Mouse (Mus musculus) kidney, embryonic 16.5 days (tissue): Measurements from ENCODE around the gene Mfsd11. TPM values are rescaled to one million over a fixed set of nuclear protein-coding genes. Genes with fewer than 3 reads are reported as not detected.

ENCODE experiments used
- ATAC-seq: fragments of 200-750 bp; cut with Nextera tagmentation; 2 replicates; pipeline ENCODE4 v1.8.0; 2017; ENCODE audit warnings: moderate TSS enrichment; ENCODE audit not compliant: low FRiP score, low TSS enrichment
- H3K27ac ChIP-seq: fragments of 300-500 bp; sonication (generic); 2 replicates; pipeline ENCODE4 v1.5.1; 2014; ENCODE audit warnings: low read length
- H3K27me3 ChIP-seq: fragments of 300-500 bp; sonication (generic); 2 replicates; pipeline ENCODE4 v1.6.1; 2014; ENCODE audit warnings: low read length, control low read depth, mixed read lengths; ENCODE audit not compliant: insufficient read depth
- H3K36me3 ChIP-seq: fragments of 300-500 bp; sonication (generic); 2 replicates; pipeline ENCODE4 v1.6.1; 2014; ENCODE audit warnings: low read length, control low read depth, mixed read lengths; ENCODE audit not compliant: insufficient read depth
- H3K4me1 ChIP-seq: fragments of 300-500 bp; sonication (generic); 2 replicates; pipeline ENCODE4 v1.6.1; 2014; ENCODE audit warnings: low read length, control low read depth, mixed read lengths; ENCODE audit not compliant: insufficient read depth
- H3K4me2 ChIP-seq: fragments of 300-500 bp; sonication (generic); replicated peaks from 2 replicates; pipeline ENCODE4 v1.6.1; 2014; ENCODE audit warnings: low read depth, low read length
- H3K4me3 ChIP-seq: fragments of 300-500 bp; sonication (generic); 2 replicates; pipeline ENCODE4 v1.5.1; 2014; ENCODE audit warnings: mild to moderate bottlenecking, low read length
- H3K9ac ChIP-seq: fragments of 300-500 bp; sonication (generic); replicated peaks from 2 replicates; pipeline ENCODE4 v1.6.1; 2014; ENCODE audit warnings: low read length
- H3K9me3 ChIP-seq: fragments of 300-500 bp; sonication (generic); 2 replicates; pipeline ENCODE4 v1.6.1; 2016; ENCODE audit warnings: low read length, control low read depth
- WGBS: fragments of 180-500 bp; shearing (Covaris S2); extraction: QIAGEN DNeasy Blood & Tissue Kit; methylation state at CpG from one replicate; pipeline ENCODE4 v1.1.7; 2014; 5-methylcytosine and 5-hydroxymethylcytosine counted together
- polyA plus RNA-seq: library from polyadenylated mRNA; unstranded; fragments of >200 nt; fragmentation: Nextera tagmentation; extraction: Ambion mirVana; gene quantifications from 2 replicates; pipeline ENCODE4 v1.2.1, GENCODE M21; 2015

Mfsd11 gene
- polyA plus RNA-seq, 1 experiment from 2014 or later, result 38.8 TPM

GRCm38 (mm10) chr11:116832172-116832685 lies 20.0 kb upstream of the Mfsd11 start:
- no peaks in the 10 kb centered on the region for H3K27me3 ChIP-seq
- no peak overlapping the region for H3K4me3 ChIP-seq
- no peak overlapping the region for H3K4me2 ChIP-seq
- no peak overlapping the region for H3K9ac ChIP-seq
- no peak overlapping the region for H3K27ac ChIP-seq
- H3K9me3 ChIP-seq, result no peaks in the 10 kb centered on the region
- H3K4me1 ChIP-seq, result peaks cover 10% of the 10 kb centered on the region
- ATAC-seq, result no peak
- 45% methylated on average over 4 of the region's 4 CpGs for WGBS
- peaks cover 38% of the 10 kb centered on the region for H3K36me3 ChIP-seq

DNA sequence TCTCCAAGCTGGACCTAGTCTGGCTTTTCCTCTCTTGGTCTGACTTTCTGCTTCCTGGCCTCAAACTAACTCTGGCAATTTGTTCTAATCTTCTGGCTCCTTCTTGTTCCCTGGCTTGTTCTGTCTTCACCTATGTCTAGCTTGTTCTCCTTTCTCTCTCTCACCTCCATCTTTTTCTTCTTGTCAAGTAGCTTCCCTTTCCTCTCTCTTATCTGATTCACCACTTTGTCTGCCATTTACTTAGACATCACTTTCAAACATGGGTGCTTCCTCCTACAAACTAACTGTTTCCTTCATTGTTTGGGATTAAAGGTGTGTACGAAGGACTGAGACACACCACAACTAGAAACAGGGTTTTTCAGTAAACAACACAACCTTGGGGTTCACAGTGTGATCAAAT lies 17.3 kb upstream of the Mfsd11 start:
- Histone ChIP-seq H3K4me1 (peaks cover 5% of the 10 kb centered on the region), H3K4me3 (no peak overlapping the region), H3K9ac (no peak overlapping the region), H3K9me3 (no peaks in the 10 kb centered on the region), H3K27ac (no peak overlapping the region), H3K4me2 (no peak overlapping the region), H3K36me3 (peaks cover 63% of the 10 kb centered on the region), H3K27me3 (no peaks in the 10 kb centered on the region)
- 89% methylated on average over 1 of the region's 1 CpGs for WGBS
- ATAC-seq, result no peak

DNA sequence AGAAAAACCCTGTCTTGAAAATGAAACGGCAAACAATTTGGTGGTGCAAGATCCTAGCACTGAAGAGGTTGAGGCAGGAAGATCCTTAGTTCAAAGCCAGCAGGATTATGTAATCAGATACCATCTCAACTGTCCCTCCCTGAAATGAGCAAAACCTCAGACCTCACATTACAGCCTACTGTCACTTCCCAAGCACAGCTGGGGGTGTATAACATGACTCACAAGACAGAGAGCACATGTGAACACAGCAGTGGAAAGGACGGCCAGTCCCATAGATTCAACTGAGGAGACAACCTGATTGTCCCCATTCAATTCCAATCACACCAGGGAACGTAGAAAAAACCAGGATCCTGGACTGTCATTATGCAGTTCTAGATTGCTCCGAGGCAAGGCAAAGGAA lies 16.0 kb upstream of the Mfsd11 start:
- Histone ChIP-seq H3K4me3 (no peak overlapping the region), H3K4me2 (no peak overlapping the region), H3K27me3 (no peaks in the 10 kb centered on the region), H3K9me3 (no peaks in the 10 kb centered on the region), H3K4me1 (peaks cover 19% of the 10 kb centered on the region), H3K27ac (no peak overlapping the region), H3K36me3 (peaks cover 70% of the 10 kb centered on the region), H3K9ac (no peak overlapping the region)
- no peak for ATAC-seq
- WGBS, result 93% methylated on average over 4 of the region's 4 CpGs

GRCm38 (mm10) chr11:116837441-116837840 lies 14.8 kb upstream of the Mfsd11 start:
- 94% methylated on average over 10 of the region's 10 CpGs for WGBS
- peaks cover 65% of the 10 kb centered on the region for H3K36me3 ChIP-seq
- peaks cover 27% of the 10 kb centered on the region for H3K4me1 ChIP-seq
- H3K4me3 ChIP-seq, result no peak overlapping the region
- H3K4me2 ChIP-seq, result no peak overlapping the region
- ATAC-seq, result no peak
- no peak overlapping the region for H3K9ac ChIP-seq
- no peak overlapping the region for H3K27ac ChIP-seq
- H3K9me3 ChIP-seq, result no peaks in the 10 kb centered on the region
- no peaks in the 10 kb centered on the region for H3K27me3 ChIP-seq

- Histone ChIP-seq H3K4me2 (no peak overlapping the region), H3K36me3 (peaks cover 63% of the 10 kb centered on the region), H3K4me3 (no peak overlapping the region), H3K27me3 (no peaks in the 10 kb centered on the region), H3K4me1 (peaks cover 27% of the 10 kb centered on the region), H3K27ac (no peak overlapping the region), H3K9ac (no peak overlapping the region), H3K9me3 (no peaks in the 10 kb centered on the region)
- WGBS, result 77% methylated on average over 14 of the region's 14 CpGs
- no peak for ATAC-seq
Observed at GRCm38 (mm10) chr11:116838936-116839335, 13.3 kb upstream of the Mfsd11 start.

DNA sequence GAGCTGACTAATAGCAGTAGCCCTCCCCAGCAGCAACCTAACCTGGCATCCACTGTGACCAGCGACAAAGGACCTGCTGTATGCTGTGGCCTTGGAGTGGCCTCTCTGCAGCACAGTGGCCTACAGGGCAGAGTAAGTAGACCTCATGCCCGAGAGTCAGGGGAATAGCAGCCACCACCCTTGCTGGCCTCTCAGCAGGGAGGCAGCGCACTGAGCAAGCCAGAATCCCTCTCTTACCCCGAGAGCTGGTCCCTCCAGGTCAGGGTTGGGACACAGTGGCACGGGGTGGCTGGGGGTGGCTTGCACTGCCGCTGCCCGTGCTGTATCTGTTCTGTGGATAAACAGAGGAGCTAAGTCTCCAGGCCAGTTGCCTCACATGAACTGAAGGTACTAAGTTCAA lies 12.6 kb upstream of the Mfsd11 start:
- ATAC-seq, result no peak
- H3K27me3 ChIP-seq, result no peaks in the 10 kb centered on the region
- H3K9ac ChIP-seq, result 0 out of 2 replicates have a peak overlapping the region, but pooled peaks have one; percentile 17
- no peak overlapping the region for H3K4me2 ChIP-seq
- peaks cover 34% of the 10 kb centered on the region for H3K4me1 ChIP-seq
- H3K27ac ChIP-seq, result no peak overlapping the region
- 84% methylated on average over 7 of the region's 7 CpGs for WGBS
- no peak overlapping the region for H3K4me3 ChIP-seq
- no peaks in the 10 kb centered on the region for H3K9me3 ChIP-seq
- peaks cover 56% of the 10 kb centered on the region for H3K36me3 ChIP-seq

GRCm38 (mm10) chr11:116840748-116841147 lies 11.5 kb upstream of the Mfsd11 start:
- 84% methylated on average over 4 of the region's 4 CpGs for WGBS
- Histone ChIP-seq H3K27ac (no peak overlapping the region), H3K4me1 (peaks cover 35% of the 10 kb centered on the region), H3K36me3 (peaks cover 49% of the 10 kb centered on the region), H3K9ac (peak overlapping the region; percentile 24; the same call in 1 of the 2 replicates), H3K27me3 (no peaks in the 10 kb centered on the region), H3K9me3 (no peaks in the 10 kb centered on the region), H3K4me3 (peak overlapping the region; percentile 77; the same call in 1 of the 2 replicates), H3K4me2 (peak overlapping the region; percentile 86)
- no peak for ATAC-seq

- WGBS, result under 1% methylated on average over 73 of the region's 73 CpGs
- ATAC-seq, result peak; percentile 33
- Histone ChIP-seq H3K4me2 (peak overlapping the region; percentile 86), H3K4me1 (peaks cover 35% of the 10 kb centered on the region), H3K27ac (peak overlapping the region; percentile 99), H3K9ac (peak overlapping the region; percentile 96), H3K4me3 (peak overlapping the region; percentile 77), H3K27me3 (no peaks in the 10 kb centered on the region), H3K36me3 (peaks cover 30% of the 10 kb centered on the region), H3K9me3 (no peaks in the 10 kb centered on the region)
Observed at GRCm38 (mm10) chr11:116842531-116843260, 9.5 kb upstream of the Mfsd11 start.

DNA sequence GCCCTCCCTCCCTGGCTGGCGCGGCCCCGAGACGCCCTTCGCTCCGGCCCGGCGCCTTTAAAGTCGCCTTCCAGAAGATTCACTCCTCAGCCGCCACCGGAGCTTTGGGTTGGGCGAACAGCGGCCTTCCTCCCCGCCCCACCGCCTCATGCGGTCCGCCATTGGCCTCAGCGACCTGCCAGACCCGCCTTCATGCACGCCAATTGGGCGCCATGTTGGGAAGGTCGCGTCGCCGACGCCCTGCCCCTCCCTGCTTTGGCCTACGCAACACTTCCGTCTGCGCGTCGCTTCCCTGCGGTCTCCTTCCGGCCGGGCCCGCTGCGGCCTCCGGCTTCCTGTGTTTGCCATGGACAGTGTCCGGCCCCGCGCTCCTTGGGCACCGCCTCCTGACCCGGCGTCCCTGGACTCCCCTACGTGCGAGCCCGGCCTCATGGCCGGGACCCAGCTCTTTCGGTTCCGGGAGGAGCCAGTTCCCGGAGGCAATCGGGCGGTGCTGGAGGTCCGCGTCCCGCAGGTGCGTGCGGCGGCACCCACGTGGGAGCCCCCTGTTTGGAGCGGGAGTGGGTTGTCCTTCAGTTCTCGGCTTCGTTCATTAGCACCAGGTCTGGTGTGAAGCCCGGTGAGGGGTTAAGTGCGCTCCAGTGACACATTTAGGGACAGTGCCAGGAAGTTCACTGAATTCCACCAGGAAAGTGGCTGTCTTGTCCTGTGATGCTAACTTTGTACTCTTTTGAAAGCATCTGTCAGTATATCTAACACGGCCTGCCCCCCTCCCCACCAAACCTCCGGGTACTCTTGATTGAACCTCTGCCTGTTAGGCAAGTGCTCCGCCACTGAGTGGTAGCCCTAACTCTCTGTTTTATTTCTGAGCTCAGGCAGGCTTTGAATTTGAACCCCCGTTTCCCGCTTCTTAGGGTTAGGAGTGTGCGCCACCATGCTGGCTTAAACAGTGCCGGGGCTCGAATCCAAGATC lies 8.7 kb upstream of the Mfsd11 start, which contains the start of the genes Mettl23 and Jmjd6:
Mettl23 (plus strand) TSS at position 18 of the 973 bp plus-strand sequence.
Jmjd6 (minus strand) TSS at position 189 of the 973 bp plus-strand sequence.
- H3K4me1 ChIP-seq, result peaks cover 38% of the 10 kb centered on the region
- H3K9me3 ChIP-seq, result no peaks in the 10 kb centered on the region
- peak within 1 kb of the TSS; percentile 86 for H3K4me2 ChIP-seq
- ATAC-seq, result peak; percentile 97
- peak within 1 kb of the TSS; percentile 96 for H3K9ac ChIP-seq
- H3K4me3 ChIP-seq, result peak within 1 kb of the TSS; percentile 77
- H3K27me3 ChIP-seq, result no peaks in the 10 kb centered on the region
- peak within 1 kb of the TSS; percentile 99 for H3K27ac ChIP-seq
- H3K36me3 ChIP-seq, result peaks cover 23% of the 10 kb centered on the region
- under 1% methylated on average over 72 of the region's 72 CpGs for WGBS
